Mouse (Mus musculus): ENCODE results near the gene Agbl4.

GRCm38 (mm10) chr4:111546009-111546408 is 1148.5 kb downstream of the Agbl4 start:
- TF ChIP-seq USF1 (IDR thresholded peaks at IDR 0.05; ENCODE audit: low read depth) = no peak
- no peak for TF ChIP-seq MAX (IDR thresholded peaks at IDR 0.05)
- TF ChIP-seq CTCF (IDR thresholded peaks at IDR 0.05; ENCODE audit: control insufficient read depth, insufficient read depth, insufficient read length) = no peak
- no peak for TF ChIP-seq MYOD1 (IDR thresholded peaks at IDR 0.05; ENCODE audit: control insufficient read depth, insufficient read length, low read depth)
- no peak for TF ChIP-seq CEBPB (IDR thresholded peaks at IDR 0.05; ENCODE audit: low read depth)
- TF ChIP-seq FOSL1 (IDR thresholded peaks at IDR 0.05; ENCODE audit: insufficient read depth, low read length, poor library complexity, severe bottlenecking) = no peak

Measured in C2C12 (cell line).